Mouse (Mus musculus): ENCODE results near the gene Tfcp2l1.

- TF ChIP-seq CTCF (conservative IDR thresholded peaks at IDR 0.05; ENCODE audit: low read length) (no peak), POU5F1 (IDR thresholded peaks at IDR 0.05; ENCODE audit: borderline replicate concordance, low read length) (no peak), NANOG (IDR thresholded peaks at IDR 0.05; ENCODE audit: borderline replicate concordance, low read length) (no peak)
Observed at GRCm38 (mm10) chr1:118613631-118614183, 14.0 kb upstream of the Tfcp2l1 start.

Data from E14TG2a.4 (cell line).